Mouse (Mus musculus) embryo, embryonic 11 days (tissue): ENCODE data around the gene Arhgap22.

Experiments used
- DNase-seq: peaks from one replicate; pipeline ENCODE4 v3.0.0-alpha.2; 2015

The Arhgap22 gene

GRCm38 (mm10) chr14:33334402-33334801 is 120.6 kb downstream of the Arhgap22 start:
- DNase-seq, result no peak

- no peak for DNase-seq
Observed at GRCm38 (mm10) chr14:33335733-33336132, 121.9 kb downstream of the Arhgap22 start.

GRCm38 (mm10) chr14:33338684-33339083 is 124.9 kb downstream of the Arhgap22 start:
- DNase-seq, result no peak

GRCm38 (mm10) chr14:33343131-33343725 is 129.4 kb downstream of the Arhgap22 start:
- no peak for DNase-seq

GRCm38 (mm10) chr14:33346546-33346945 is 132.7 kb downstream of the Arhgap22 start:
- DNase-seq, result no peak

- DNase-seq, result no peak
Observed at GRCm38 (mm10) chr14:33347738-33348137, 133.9 kb downstream of the Arhgap22 start.

GRCm38 (mm10) chr14:33348146-33348545 is 134.3 kb downstream of the Arhgap22 start:
- DNase-seq, result no peak

- DNase-seq, result peak; percentile 52
Observed at GRCm38 (mm10) chr14:33351019-33351418, 137.2 kb downstream of the Arhgap22 start.

GRCm38 (mm10) chr14:33351984-33352722 is 138.3 kb downstream of the Arhgap22 start:
- no peak for DNase-seq

GRCm38 (mm10) chr14:33352890-33353289 is 139.1 kb downstream of the Arhgap22 start:
- DNase-seq, result no peak

GRCm38 (mm10) chr14:33355276-33355675 is 141.4 kb downstream of the Arhgap22 start:
- no peak for DNase-seq

GRCm38 (mm10) chr14:33357600-33358368 is 144.0 kb downstream of the Arhgap22 start:
- no peak for DNase-seq

GRCm38 (mm10) chr14:33358891-33359290 is 145.1 kb downstream of the Arhgap22 start:
- no peak for DNase-seq

GRCm38 (mm10) chr14:33361546-33361945 is 147.7 kb downstream of the Arhgap22 start:
- DNase-seq, result peak; percentile 24

- DNase-seq, result no peak
Observed at GRCm38 (mm10) chr14:33362122-33362521, 148.3 kb downstream of the Arhgap22 start.

- no peak for DNase-seq
Observed at GRCm38 (mm10) chr14:33362807-33363206, 149.0 kb downstream of the Arhgap22 start.

- no peak for DNase-seq
Observed at GRCm38 (mm10) chr14:33363611-33364010, 149.8 kb downstream of the Arhgap22 start.

- no peak for DNase-seq
Observed at GRCm38 (mm10) chr14:33364061-33364460, 150.2 kb downstream of the Arhgap22 start.

GRCm38 (mm10) chr14:33366891-33367777 is 153.3 kb downstream of the Arhgap22 start:
- no peak for DNase-seq

- no peak for DNase-seq
Observed at GRCm38 (mm10) chr14:33369375-33369774, 155.5 kb downstream of the Arhgap22 start.

GRCm38 (mm10) chr14:33370056-33370455 is 156.2 kb downstream of the Arhgap22 start:
- peak; percentile 47 for DNase-seq

GRCm38 (mm10) chr14:33371248-33371647 is 157.4 kb downstream of the Arhgap22 start:
- peak; percentile 80 for DNase-seq

- no peak for DNase-seq
Observed at GRCm38 (mm10) chr14:33373271-33373670, 159.4 kb downstream of the Arhgap22 start.
